Mouse (Mus musculus) gastrocnemius, adult 18-20 months (tissue): ENCODE results near the gene Gm884. TPM values are rescaled to one million over a fixed set of nuclear protein-coding genes. Genes with fewer than 3 reads are reported as not detected.

Source experiments
- DNase-seq: peaks from one replicate; pipeline ENCODE4 v3.0.0; 2021; ENCODE audit warnings: low spot score
- long read RNA-seq, 2 experiments: library from polyadenylated mRNA; stranded (forward); transcript quantifications; one replicate each; pipeline ENCODE4 v2.0.0; 2021
- total RNA-seq, 2 experiments: library from RNA; stranded (reverse); gene quantifications; 2 replicates each; pipeline ENCODE4 v1.2.3; 2021

Gene Gm884
- total RNA-seq: not detected
- long read RNA-seq, experiment 1: 0 reads
- long read RNA-seq, experiment 2: 0 reads

DNA sequence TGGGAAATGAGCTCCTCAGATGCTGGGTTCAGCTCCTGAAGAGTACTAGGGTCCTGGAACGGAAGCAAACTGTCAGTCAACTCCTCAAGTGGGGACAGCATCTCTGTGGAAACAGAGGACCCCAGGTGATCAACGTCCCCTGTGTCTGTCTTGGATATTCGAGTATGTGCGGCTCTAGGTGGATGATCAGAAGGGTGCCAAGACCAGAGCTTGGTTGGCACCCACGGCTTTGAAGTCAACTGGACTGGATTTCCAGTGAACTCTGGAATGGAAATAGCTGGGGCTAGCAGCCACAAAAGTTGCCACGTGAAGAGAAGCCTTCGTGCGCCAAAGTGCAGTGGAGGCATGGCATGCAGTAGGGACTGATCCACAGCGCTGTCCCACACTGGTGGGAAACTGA, at the start of gene Gm884:
Gene Gm884 (minus strand): TSS at position 101 of the 400 bp plus-strand sequence.
- no peak for DNase-seq

DNA sequence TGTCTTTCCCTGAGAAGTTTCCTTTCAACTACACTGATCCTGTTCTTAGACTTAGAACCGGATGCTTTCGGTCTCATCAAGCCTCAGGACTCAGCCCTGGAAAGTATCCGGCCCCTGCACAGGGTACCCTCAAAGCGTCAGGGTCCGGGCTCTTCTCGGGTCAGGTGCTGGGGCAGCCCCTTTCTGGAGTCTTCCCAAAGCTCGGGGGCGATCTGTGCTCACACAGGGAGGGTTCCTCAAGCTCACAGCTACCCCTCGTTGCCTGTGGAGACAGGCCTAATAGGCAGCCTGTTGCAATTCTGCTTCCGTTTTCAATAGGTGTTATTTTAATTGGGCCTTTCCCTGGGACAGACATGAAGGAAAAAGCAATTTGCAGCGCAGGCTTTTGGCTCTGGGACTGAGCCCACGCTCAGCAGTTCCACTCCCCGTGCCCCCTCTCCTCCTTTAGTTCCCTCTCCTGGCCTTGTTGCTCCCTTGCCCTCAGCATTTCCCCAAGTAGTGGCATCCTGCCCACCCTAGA, 46.0 kb upstream of the Gm884 start:
- DNase-seq: no peak

DNA sequence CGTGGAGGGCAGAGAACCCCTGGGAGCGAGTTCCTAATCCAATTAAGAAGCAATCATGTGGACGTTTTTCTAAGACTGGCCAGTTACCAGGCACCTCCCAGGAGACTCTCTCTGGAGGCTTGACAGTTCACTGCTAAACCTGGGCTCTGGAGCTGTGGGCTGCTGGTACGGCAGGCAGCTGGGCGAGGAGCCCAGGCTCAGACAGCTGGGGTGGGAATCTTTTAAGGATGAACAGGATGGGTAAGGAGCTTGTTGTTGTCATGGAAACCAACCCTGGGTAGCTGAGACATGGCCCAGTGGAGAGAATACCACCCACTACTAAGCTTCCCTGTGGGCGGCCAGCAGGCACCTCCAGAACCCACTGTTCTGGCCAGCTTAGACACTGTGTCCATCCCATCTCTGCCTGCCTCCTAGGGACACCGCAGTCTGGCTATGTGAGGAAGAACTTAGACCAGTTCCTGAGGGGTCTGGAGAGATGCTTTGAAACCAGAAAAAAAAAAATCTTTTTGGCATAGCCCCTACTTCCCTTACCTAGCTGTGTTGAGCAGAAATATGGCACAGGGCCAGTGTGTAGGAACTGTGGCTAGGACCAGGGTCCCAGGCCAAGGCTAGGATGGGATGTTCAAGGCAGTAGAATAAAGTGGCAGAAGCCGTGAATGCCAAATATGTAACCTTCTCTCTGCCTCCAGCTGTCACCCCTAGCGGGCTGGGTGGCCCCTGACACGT, 45.4 kb upstream of the Gm884 start:
- DNase-seq: no peak

DNA sequence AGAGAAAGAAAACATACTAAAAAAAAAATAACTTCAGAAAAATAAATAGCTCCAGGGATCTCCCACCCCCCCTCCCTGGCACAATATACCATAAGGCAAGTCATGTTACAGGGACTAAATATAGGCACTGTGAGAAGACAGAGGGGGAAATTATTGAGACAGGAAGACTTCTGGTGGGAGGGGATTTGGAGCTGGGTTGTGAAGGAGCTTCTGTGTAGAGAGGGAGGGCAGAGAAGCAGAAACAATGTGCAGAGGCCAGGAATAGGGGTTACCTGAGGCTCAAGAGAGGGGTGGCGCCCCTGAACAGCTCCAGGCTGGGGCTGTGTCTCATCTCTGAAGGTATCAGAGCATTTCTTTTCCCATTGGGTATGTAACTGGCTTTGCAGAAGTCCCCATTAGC, 44.8 kb upstream of the Gm884 start:
- DNase-seq: no peak

DNA sequence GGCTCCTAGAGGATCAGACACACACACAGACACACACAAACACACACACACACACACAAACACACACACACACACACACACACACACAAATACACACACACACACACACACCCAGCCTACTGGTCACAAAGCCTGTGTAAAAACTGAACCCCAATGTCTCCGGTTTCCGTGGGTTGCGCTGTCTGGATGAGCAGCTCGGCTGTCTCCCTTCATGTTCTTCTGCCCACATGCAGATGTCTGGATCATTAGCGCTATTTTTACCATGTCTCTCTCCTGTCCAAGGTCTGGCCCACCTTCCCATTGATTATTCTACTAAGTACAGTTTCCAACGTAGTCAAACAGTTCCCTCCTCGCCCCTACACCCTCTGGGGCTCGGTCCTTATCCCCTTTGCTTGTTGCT, 42.2 kb upstream of the Gm884 start:
- no peak for DNase-seq

DNA sequence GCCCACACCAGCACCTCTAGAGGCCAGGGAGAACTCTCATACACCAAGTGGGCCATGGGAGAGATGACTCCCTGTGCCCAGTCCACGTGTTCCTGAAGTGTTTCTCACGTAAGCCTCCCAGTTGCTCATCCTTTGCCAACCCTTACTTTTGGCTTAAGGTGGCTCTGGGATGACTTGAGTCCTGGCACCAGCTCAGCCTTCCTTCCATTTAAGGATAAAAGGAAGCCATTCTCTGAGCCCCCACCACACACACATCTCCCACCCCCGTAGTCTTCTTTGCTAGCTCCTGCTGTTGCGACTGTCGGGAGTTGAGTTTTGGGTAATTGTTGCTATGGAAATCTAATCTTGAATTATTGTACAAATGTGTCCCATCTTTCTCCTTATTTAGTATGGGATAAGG, 41.6 kb upstream of the Gm884 start:
- DNase-seq: no peak

DNA sequence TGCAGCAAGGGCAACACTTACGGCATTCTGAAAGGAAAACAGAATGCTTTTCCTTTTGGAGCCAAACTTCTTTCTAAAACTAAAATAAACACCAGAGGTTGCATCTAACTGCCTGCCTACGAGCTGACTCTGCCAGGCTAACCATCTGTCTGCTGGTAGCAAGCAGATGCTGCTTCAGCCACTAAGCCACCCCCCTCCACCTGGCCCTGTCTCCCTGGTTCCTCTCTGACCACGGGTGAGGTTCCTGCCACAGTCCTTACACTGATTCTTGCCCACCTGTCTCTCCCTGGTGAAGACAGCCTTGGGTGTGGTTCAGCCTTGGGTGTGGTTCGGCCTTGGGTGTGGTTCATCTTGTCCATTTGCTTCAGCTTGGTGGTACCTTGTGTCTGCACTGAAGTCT, 40.9 kb upstream of the Gm884 start:
- no peak for DNase-seq

DNA sequence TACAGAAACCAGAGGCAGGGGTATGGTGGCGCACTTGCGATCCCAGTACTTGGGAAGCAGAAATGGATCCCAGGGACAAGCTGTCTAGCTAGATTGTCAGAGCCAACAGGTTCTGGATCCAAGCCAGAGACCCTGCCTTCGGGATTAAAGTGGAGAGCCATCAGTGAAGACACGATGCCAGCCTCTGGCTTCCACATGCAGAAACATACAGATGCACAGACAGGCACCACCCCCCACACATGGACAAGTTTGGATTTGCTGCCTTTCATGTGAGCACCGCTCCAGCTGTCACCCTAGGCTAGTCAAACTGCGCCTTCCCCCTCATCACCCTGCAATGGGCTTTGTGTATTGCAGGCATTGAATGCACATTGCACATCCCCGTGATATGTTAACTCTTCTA, 37.2 kb upstream of the Gm884 start:
- no peak for DNase-seq

DNA sequence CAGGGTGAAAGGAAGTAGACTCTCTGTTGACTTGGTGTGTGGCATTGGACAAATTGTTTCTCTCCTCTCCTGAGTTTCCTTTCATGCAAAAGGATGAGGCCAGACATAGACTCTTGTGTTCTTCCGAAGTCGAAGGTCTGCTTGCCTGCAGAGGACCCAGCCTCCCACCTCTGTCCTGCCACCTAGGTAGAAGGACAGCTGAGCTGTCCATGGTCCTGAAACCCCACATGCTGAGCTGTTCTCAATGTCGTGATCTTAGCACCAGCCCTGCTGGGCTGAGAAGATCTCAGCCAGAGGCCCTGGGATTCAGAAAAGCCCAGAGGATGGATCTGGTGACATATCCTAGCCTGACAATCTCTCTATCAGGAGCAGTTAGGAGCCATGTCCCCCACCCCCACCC, 35.6 kb upstream of the Gm884 start:
- DNase-seq: no peak

DNA sequence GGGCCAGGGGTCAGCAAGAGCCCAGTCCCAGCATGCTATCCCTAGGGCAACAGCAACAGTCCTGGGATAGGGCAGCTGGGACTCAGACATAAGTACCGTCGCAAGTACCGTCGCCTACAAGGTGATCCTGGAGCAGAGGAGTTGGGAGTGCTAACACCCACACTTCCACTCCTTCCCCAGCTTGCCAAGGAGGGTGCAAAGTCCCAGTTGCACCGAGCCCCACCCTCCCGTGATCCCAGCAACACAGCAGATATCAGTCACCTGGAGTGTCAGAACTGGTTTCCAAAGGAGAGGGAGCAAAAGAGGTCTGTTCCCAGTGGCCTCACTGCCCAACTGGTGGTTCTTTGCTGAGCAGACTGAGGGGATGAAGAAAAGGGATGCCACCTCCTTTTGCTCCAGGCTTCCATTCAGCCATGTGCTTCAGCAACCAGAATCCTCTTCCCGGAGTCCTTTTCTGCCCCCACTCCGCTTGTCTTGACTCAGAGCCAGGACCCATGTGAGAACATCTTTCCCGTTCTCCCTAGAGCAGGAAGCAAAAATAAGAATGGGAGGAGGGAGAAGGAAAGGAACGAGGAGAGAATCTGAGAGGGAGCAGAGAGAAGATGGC, 32.5 kb upstream of the Gm884 start:
- no peak for DNase-seq

DNA sequence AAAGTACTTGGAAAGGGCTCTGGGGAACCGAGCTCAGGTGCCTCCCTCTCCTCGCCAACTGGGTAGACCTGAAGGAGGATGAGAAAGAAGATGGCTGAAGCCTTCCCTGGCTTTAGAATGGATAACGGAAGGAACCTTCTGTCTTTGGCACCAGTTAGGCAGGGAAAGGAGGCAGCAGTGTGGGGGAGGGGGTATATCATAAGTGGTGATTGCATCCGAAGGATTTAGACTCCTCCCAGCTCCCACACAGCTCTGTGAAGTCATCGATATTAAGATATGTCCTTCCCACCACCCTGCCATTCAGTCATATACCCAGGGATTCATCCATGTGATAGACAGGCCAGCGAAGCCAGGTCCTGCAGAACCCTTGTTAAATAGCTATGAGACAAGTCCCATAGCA, 30.5 kb upstream of the Gm884 start:
- no peak for DNase-seq

DNA sequence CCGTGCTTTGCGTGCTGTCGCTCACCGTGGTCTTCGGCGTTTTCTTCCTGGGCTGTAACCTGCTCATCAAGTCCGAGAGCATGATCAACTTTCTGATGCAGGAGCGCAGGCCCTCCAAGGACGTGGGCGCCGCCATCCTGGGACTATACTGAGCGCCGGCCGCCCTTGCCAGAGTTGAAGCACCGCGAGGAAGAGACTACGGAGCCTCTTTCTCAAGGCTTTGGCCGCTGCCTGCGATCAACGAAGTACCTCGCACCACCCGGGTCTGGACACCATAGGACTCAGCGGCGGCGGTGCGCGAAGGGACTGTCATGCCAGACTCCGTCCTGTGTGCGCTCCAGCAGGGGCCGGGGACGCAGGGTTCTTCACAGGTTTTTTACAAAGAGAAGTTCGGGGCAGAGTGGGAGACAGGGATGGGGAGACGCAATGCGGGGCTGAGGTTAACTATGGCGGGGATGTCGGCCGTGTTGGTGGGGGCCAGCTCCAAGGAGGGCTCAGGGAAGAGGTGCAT, 29.1 kb upstream of the Gm884 start:
- no peak for DNase-seq

DNA sequence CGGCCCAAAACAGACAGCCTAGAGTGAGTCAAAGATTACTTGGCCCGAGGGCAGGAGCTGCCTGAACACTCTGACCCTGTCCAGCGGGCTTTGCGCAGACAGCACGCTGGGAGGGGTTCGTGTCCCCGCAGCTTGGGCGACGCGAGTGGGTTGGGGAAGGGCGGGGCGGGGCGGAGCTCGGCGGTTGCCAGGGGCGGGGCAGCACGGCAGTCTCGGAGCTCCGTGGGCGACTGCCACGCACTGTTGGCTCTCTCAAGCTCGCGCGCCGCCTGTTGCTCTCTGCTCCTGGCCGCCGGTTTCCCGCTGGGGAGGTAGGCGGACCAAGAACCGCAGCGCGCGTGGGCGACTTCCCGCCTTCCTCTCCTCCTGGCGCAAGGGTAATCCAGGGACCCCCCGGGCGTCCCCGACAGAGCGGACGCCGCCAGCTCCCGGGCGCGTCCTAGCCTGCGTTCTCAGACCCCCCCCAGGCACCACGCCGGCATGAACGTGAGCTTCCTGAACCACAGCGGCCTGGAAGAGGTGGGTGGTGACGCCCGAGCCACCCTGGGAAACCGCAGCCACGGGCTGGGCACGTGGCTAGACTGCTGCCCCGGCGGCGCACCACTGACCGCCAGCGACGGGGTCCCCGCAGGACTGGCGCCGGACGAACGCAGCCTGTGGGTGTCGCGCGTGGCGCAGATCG, 28.5 kb upstream of the Gm884 start, which contains the start of gene Rprml:
Gene Rprml (plus strand): TSS at position 270 of the 682 bp plus-strand sequence.
- no peak for DNase-seq

DNA sequence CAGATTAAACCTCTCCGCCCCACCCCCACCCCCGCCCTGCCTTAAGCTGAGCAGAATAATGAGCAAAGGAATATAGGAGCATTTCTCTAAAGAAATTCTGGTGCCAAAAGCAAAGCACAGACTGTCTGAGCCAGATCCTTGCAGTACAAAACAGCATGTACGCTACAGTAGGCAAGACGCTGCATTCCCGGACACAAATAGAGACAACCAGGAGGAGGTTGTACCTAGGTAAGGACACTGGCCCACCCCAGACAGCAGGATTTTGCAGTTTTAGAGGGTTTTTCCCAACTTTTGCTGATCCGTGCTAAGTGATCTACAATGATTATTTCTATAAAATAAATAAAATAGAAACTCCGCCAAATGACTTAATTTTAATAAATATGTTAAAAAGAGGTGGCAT, 27.7 kb upstream of the Gm884 start:
- DNase-seq: no peak

DNA sequence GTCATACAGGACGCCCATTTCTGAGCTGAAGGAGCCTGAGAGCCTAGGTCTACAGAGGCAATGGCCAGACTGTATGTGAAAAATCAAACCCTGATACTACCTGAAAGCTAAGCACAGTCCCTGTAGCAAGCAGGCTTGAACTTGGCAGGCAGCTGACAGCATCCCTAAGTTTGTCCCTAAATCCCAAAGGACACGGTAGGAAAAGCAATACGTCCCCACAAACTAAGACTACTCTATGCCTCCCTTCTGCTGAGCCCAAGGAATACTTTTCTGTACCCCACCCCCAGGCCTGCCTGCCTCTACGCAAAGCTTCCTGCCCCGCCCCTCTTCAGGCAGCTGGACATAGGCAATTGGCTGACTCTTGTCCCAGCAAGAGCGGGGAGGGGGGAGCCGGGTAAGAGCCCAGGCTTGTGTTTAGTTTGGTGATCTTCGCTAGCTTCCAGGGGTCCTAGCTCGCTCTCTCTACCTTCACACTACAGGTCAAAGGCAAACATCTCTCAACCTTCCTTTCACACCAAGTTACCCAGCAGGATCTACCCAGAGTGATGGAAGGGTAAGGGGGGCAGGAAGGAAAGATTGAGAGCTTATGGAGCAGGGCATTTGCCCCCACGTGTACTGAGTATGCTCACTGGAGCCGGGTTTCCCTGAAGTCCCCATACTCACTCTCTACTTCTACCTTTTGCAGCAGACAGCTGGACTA, 27.1 kb upstream of the Gm884 start:
- DNase-seq: no peak

DNA sequence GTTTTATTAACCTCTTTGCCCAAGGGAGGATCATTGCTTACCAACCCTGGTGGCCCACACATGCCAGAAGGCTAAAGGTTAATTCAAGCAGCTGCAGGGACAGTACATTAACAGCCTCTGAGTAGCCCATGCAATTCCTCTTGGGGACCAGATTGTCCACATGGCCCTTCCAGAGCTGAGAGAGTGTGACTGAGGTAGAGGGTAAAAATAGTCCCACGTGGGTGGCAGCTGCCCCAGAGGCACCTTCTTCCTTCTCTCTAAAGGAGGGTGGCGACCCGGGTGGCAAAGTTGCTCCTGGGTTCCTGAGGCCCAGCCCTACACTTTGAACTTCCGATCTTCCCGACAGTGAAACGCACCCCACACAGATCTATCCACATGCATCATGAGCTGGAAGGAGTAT, 25.4 kb upstream of the Gm884 start:
- DNase-seq: no peak

DNA sequence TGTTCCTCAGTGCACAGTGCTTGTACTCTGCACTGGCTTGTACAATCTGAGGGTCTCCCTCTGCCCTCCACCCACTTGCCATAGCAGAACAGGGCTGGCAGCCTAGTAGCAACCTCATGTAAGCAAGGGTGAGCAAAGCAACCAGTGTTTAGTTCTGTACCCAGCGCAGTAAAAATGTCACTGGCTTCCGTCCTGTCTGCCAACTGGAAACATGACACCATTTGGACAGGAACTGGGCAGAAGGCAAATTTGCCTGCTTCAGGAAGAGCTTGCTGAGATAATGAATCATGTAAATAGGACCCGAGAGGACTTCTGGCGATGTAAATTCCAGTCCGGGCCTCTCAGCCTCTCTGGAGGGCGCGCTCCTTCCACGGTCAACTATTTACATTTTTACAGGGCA, 24.8 kb upstream of the Gm884 start:
- peak; percentile 50 for DNase-seq

DNA sequence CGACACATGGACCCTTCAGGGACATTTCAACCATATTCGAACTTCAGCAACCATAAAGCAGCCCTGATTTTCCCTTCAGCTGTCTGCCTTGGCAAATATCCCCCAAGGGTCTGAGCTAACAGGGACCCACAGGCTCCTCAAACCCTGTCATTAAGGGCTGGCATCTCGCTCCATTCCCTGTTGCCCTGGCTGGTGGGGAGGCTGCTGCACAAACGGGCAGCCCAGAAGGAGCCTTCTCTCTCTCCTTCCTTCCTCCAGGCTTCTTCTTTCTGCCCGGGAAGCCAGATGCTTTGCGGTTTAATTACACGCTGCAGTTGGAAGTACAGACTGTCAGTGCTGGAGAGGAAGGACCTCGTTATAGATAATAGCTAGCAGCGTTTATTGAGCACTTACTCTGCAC, 22.3 kb upstream of the Gm884 start:
- no peak for DNase-seq

DNA sequence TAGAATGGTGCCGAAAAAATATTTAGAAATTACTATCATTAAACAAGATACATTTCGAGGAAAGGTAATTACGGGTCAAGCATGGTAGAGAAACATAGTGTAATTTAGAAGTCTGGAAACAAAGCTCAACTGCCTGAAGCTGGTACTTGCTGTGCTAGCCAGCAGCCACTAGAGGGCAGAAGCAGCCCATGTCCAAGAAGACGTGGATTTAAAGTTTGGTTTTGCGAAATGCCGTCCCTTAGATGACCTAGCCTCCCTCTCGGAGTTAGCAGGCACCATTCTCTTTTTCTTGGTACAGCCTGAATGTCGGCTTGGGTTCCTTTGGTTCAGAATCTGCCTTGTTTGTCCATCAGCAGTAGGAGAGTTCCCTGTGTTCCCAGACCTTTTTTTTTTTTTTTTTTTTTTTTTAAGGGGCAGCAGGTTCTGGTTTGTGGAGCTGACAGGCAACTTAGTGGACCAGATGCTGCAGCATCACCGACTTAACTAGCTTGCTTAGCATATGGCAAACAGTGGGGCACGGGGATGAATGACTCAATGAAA, 18.5 kb upstream of the Gm884 start:
- DNase-seq: peak; percentile 35

DNA sequence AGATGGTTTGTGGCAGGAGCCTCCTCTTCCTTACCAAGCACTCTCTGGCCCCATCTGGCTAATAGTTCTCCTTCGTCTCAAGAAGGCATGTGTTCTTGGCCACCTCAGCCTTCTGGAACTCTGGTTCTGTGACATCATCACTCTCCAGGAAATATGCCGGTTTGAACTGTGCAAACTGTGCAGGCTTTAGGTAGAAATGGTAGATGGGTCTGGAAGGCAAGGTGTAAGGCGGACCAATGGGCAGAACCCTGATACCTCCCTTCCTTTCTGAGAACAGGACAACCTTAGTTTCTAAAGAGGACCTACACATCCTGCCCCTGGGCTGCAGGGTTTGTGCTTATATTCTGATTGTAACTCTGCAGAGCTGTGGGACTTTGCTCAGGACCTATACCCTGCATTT, 17.9 kb upstream of the Gm884 start, which contains the start of gene Lyzl6:
Gene Lyzl6 (minus strand): TSS at position 101 of the 400 bp plus-strand sequence.
- DNase-seq: no peak

DNA sequence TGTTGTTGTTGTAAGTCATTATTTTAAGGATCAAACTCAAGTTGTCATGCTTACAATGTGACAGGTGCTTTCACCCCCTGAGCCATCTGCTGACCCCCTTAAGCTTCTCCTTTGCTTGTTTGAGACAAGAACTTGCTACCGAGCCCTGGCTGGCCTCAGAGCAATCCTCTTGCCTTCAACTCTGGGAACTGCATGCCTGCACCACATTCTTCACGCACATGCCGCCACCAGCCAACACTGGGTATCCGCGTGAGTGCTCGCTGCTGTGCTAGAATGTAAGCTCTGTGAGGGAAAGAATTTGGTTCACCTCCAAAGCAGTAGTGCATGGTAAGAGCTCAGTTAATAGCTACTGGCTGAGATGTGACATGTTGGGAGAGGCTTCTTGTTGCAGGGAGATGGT, 15.3 kb upstream of the Gm884 start:
- no peak for DNase-seq
